Mouse (Mus musculus) gastrocnemius, postnatal 36 days (tissue): ENCODE measurements around the gene Ttc37. TPM values are rescaled to one million over a fixed set of nuclear protein-coding genes. Genes with fewer than 3 reads are reported as not detected.
A peak's percentile ranks its signal among the peaks of the same experiment; 100 is the strongest.

Experiments
- DNase-seq, 2 experiments: peaks; one replicate each; pipeline ENCODE4 v3.0.0; 2022
- intact Hi-C: fragments of 180-260 bp; cut with DNase I; formaldehyde crosslinking; loops from one replicate; pipeline ENCODE4 v1.15.1; 2025
- long read RNA-seq, 2 experiments: library from polyadenylated mRNA; stranded (forward); transcript quantifications; one replicate each; pipeline ENCODE4 v2.0.0; 2021
- total RNA-seq, 2 experiments: library from RNA; stranded (reverse); gene quantifications; 2 replicates each; pipeline ENCODE4 v1.2.3; 2021

The Ttc37 gene
- total RNA-seq, result 10 to 100 TPM; 11.6 to 13.0 TPM
- long read RNA-seq, experiment 1, partial matches to known transcripts, result 1 of 2 reads
- long read RNA-seq, experiment 1, other reads (novel, unspliced or antisense), result 1 of 2 reads
- long read RNA-seq, experiment 2, full-length matches to known transcripts, result 1 of 3 reads
- long read RNA-seq, experiment 2, partial matches to known transcripts, result 2 of 3 reads
- long read RNA-seq, experiment 2, other reads (novel, unspliced or antisense), result 0 of 3 reads

GRCm38 (mm10) chr13:76098493-76099303 lies at the start of gene Ttc37, which contains the start of gene Arsk:
Gene Ttc37 (plus strand): TSS chr13:76098734.
Gene Arsk (minus strand): TSS chr13:76098660.
- DNase-seq, result peak; percentile 88 to 94
- intact Hi-C loops, result no loop called here

GRCm38 (mm10) chr13:76055391-76056232 lies 42.9 kb upstream of the Ttc37 start:
- DNase-seq, result peak in 1 of 2 experiments; percentile 18
- intact Hi-C loops, result no loop called here

- intact Hi-C loops, result no loop called here
- peak; percentile 19 to 29 for DNase-seq
Observed at GRCm38 (mm10) chr13:76056261-76056724, 42.2 kb upstream of the Ttc37 start.

GRCm38 (mm10) chr13:76056896-76057266 lies 41.7 kb upstream of the Ttc37 start, which contains the start of gene Gpr150:
Gene Gpr150 (minus strand): TSS chr13:76056996.
- no peak for DNase-seq
- intact Hi-C loops, result no loop called here

- intact Hi-C loops, result no loop called here
- no peak for DNase-seq
Observed at GRCm38 (mm10) chr13:76057267-76058069, 41.1 kb upstream of the Ttc37 start.

GRCm38 (mm10) chr13:76059591-76059990 lies 38.9 kb upstream of the Ttc37 start:
- intact Hi-C loops, result no loop called here
- no peak for DNase-seq

- DNase-seq, result no peak
- intact Hi-C loops, result no loop called here
Observed at GRCm38 (mm10) chr13:76062126-76062525, 36.4 kb upstream of the Ttc37 start.

- intact Hi-C loops, result no loop called here
- no peak for DNase-seq
Observed at GRCm38 (mm10) chr13:76062569-76062968, 36.0 kb upstream of the Ttc37 start.

- intact Hi-C loops, result no loop called here
- DNase-seq, result no peak
Observed at GRCm38 (mm10) chr13:76063548-76063947, 35.0 kb upstream of the Ttc37 start.

- intact Hi-C loops, result no loop called here
- DNase-seq, result no peak
Observed at GRCm38 (mm10) chr13:76064363-76064945, 34.1 kb upstream of the Ttc37 start.

GRCm38 (mm10) chr13:76074323-76074722 lies 24.2 kb upstream of the Ttc37 start:
- intact Hi-C loops, result no loop called here
- DNase-seq, result no peak

- peak in 1 of 2 experiments; percentile 23 for DNase-seq
- intact Hi-C loops, result no loop called here
Observed at GRCm38 (mm10) chr13:76098116-76098492, 430 bp upstream of the Ttc37 start.

GRCm38 (mm10) chr13:76101989-76102388 lies 3.5 kb downstream of the Ttc37 start:
- intact Hi-C loops, result no loop called here

GRCm38 (mm10) chr13:76109069-76109824 lies 10.7 kb downstream of the Ttc37 start:
- no peak for DNase-seq
- intact Hi-C loops, result no loop called here

More at GRCm38 (mm10) chr13:76101989-76102388, 3.5 kb downstream of the Ttc37 start:
- DNase-seq, result no peak

GRCm38 (mm10) chr13:76128799-76129198 lies 30.3 kb downstream of the Ttc37 start:
- DNase-seq, result no peak
- intact Hi-C loops, result no loop called here

GRCm38 (mm10) chr13:76132415-76132814 lies 33.9 kb downstream of the Ttc37 start:
- no peak for DNase-seq
- intact Hi-C loops, result loop anchor here (10.0 kb wide), 2 partner anchors 1398 to 1808 kb away; no protein-coding TSS in a partner anchor

- intact Hi-C loops, result loop anchor here (10.0 kb wide), 2 partner anchors 1404 to 1814 kb away; no protein-coding TSS in a partner anchor
- DNase-seq, result no peak
Observed at GRCm38 (mm10) chr13:76138862-76139261, 40.3 kb downstream of the Ttc37 start.

GRCm38 (mm10) chr13:76141117-76141808 lies 42.7 kb downstream of the Ttc37 start:
- intact Hi-C loops, result no loop called here
- DNase-seq, result no peak
